Mouse (Mus musculus): ENCODE results near the gene Pms1.

- no peak for TF ChIP-seq POLR2A (IDR thresholded peaks at IDR 0.05; ENCODE audit: low read depth, low read length)
- no peak for TF ChIP-seq CTCF (IDR thresholded peaks at IDR 0.05; ENCODE audit: extremely low read depth, insufficient read depth, insufficient read length, insufficient replicate concordance)
These were observed 71.2 kb downstream of the Pms1 start for GRCm38 (mm10) chr1:53225616-53226015.

All from spleen, adult 2 months (tissue).